Mouse (Mus musculus): ENCODE results near the gene Ctnna2.

- TF ChIP-seq POLR2A (IDR thresholded peaks at IDR 0.05; ENCODE audit: borderline replicate concordance, extremely low read depth, low read depth, low read length) (no peak), CTCF (IDR thresholded peaks at IDR 0.05; ENCODE audit: insufficient read depth, low read length) (no peak)
These were observed 566.0 kb downstream of the Ctnna2 start for GRCm38 (mm10) chr6:77413530-77413929.

Measured in lung, adult 2 months (tissue).